ENCODE assay signal across 8 mouse cellular contexts in the genomic region with DNA sequence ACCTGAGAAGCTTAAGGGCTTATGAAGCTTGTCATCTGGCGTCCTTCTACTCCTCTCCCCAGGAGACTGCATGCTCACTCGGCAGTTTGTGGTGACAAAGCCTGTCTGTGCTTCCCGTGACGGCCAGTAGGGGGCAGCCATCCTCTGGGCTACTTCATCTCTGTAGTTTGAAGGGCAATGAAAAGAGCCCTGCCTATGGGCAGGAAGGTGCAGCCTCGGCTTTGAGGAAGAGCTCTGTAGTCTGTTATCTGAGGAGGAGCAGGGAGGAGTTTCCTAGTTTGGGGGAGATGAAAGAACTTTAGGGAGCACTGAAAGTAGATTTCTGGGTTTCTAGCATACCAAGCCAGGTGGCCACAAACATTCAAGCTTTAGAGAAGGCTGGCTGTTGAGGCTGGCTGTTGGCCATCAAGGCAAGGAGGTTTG. TPM values are rescaled to one million over a fixed set of nuclear protein-coding genes. Genes with fewer than 3 reads are reported as not detected.
A peak's percentile ranks its signal among the peaks of the same experiment; 100 is the strongest.
DNase-seq lines count a peak whose midpoint lies in the region; ATAC-seq lines count a peak whose summit lies in the region.

No protein-coding gene starts in this region.

- ATAC-seq in activated CD4-positive, CD25-positive, alpha-beta regulatory T cell, adult 4 months, result peak; percentile 64
- ATAC-seq in erythroid progenitor cell, adult 5-6 weeks (replicated peaks; ENCODE audit: low FRiP score, poor library complexity, severe bottlenecking), result peak; percentile 62
- peak; percentile 42; the same call in 1 of the 2 replicates for ATAC-seq in liver, embryonic 16.5 days (ENCODE audit: low read depth)

- WGBS in liver, embryonic 16.5 days (ENCODE audit: insufficient replicate concordance), result 3% methylated on average over 5 of the region's 5 CpGs

- no peaks in the 10 kb centered on the region for H3K9me3 ChIP-seq in liver, embryonic 16.5 days (replicated peaks; ENCODE audit: control insufficient read depth, low read length)

- H3K4me1 ChIP-seq in liver, embryonic 16.5 days (ENCODE audit: control insufficient read depth, low read depth, low read length), result peaks cover 12% of the 10 kb centered on the region

- H3K9ac ChIP-seq in liver, embryonic 16.5 days (ENCODE audit: low read depth, low read length), result no peak overlapping the region

- no peak overlapping the region for H3K27ac ChIP-seq in liver, embryonic 16.5 days (ENCODE audit: low read length)

- peaks cover 5% of the 10 kb centered on the region for H3K36me3 ChIP-seq in liver, embryonic 16.5 days (ENCODE audit: control insufficient read depth, insufficient read depth)

- no peak overlapping the region for H3K4me3 ChIP-seq in liver, embryonic 16.5 days (ENCODE audit: low read depth, low read length)

- H3K27me3 ChIP-seq in liver, embryonic 16.5 days (ENCODE audit: control insufficient read depth, insufficient read depth, low read depth, low read length), result peaks cover 80% of the 10 kb centered on the region

- H3K4me2 ChIP-seq in liver, embryonic 16.5 days (ENCODE audit: low read depth, low read length), result no peak overlapping the region

- DNase-seq in ovary, postnatal 10 days (ENCODE audit: low spot score), result peak; percentile 40
- DNase-seq in ovary, adult 18-20 months (ENCODE audit: low spot score), result no peak
- peak; percentile 82 for DNase-seq in kidney, postnatal 10 days
- DNase-seq in retina, postnatal 7 days (ENCODE audit: low read depth, low spot score), result peak; percentile 86
- no peak for DNase-seq in MN1 (ENCODE audit: low spot score)

RNA-seq across cellular contexts. Expression of a gene that starts 18.0 kb away (rescaled TPM):
- not detected for polyA plus RNA-seq in activated CD4-positive, CD25-positive, alpha-beta regulatory T cell, adult 4 months (2017; shearing (Covaris generic))
- not detected in 2 replicates for total RNA-seq in erythroid progenitor cell, adult 5-6 weeks (2015; ENCODE audit: low replicate concordance)
- total RNA-seq in erythroid progenitor cell, adult 5-6 weeks (2017; ENCODE audit: low replicate concordance), result not detected in 2 replicates
- polyA plus RNA-seq in liver, embryonic 16.5 days (2015; fragmentation: Nextera tagmentation; extraction: Ambion mirVana), result not detected in 2 replicates

RNA-seq across cellular contexts. Expression of a gene that starts 29.9 kb away (rescaled TPM):
- 1 to 10 TPM; 3.7 to 7.6 TPM for polyA plus RNA-seq in activated CD4-positive, CD25-positive, alpha-beta regulatory T cell, adult 4 months (2017; shearing (Covaris generic))
- 716 and 794 TPM in 2 replicates for total RNA-seq in erythroid progenitor cell, adult 5-6 weeks (2015; ENCODE audit: low replicate concordance)
- total RNA-seq in erythroid progenitor cell, adult 5-6 weeks (2017; ENCODE audit: low replicate concordance), result 395 and 487 TPM in 2 replicates
- 185 and 205 TPM in 2 replicates for polyA plus RNA-seq in liver, embryonic 16.5 days (2015; fragmentation: Nextera tagmentation; extraction: Ambion mirVana)

RNA-seq across cellular contexts. Expression of a gene that starts 41.7 kb away (rescaled TPM):
- polyA plus RNA-seq in activated CD4-positive, CD25-positive, alpha-beta regulatory T cell, adult 4 months (2017; shearing (Covaris generic)), result 10 to 100 TPM; 36.8 to 40.4 TPM
- 16.8 and 17.3 TPM in 2 replicates for total RNA-seq in erythroid progenitor cell, adult 5-6 weeks (2015; ENCODE audit: low replicate concordance)
- 6.5 TPM in 1 of 2 replicates, not detected in the other for total RNA-seq in erythroid progenitor cell, adult 5-6 weeks (2017; ENCODE audit: low replicate concordance)
- polyA plus RNA-seq in liver, embryonic 16.5 days (2015; fragmentation: Nextera tagmentation; extraction: Ambion mirVana), result 27.3 and 29.8 TPM in 2 replicates

RNA-seq across cellular contexts. Expression of a gene that starts 46.1 kb away (rescaled TPM):
- not detected for polyA plus RNA-seq in activated CD4-positive, CD25-positive, alpha-beta regulatory T cell, adult 4 months (2017; shearing (Covaris generic))
- total RNA-seq in erythroid progenitor cell, adult 5-6 weeks (2015; ENCODE audit: low replicate concordance), result not detected in 2 replicates
- total RNA-seq in erythroid progenitor cell, adult 5-6 weeks (2017; ENCODE audit: low replicate concordance), result not detected in 2 replicates
- polyA plus RNA-seq in liver, embryonic 16.5 days (2015; fragmentation: Nextera tagmentation; extraction: Ambion mirVana), result 0.47 and 0.50 TPM in 2 replicates

Comparison
In these comparisons a context has a peak if more than half of its experiments do, and no peak if none do; other contexts are left out.
1. DNase-seq: peak in ovary, postnatal 10 days (single experiment), kidney, postnatal 10 days (single experiment) and retina, postnatal 7 days (single experiment); none in ovary, adult 18-20 months (single experiment) and MN1 (single experiment).
2. RNA of a gene that starts 29.9 kb away (polyA plus RNA-seq): 185 to 205 TPM in liver, embryonic 16.5 days; 3.7 to 7.6 TPM in activated CD4-positive, CD25-positive, alpha-beta regulatory T cell, adult 4 months; every median in the first group is over 10 times any median in the second.
3. Peak in every context shown above with its lines, with median percentiles within 50 percentile points of each other: ATAC-seq.